Mouse (Mus musculus): Measurements from ENCODE around the gene Pik3cb. TPM values are rescaled to one million over a fixed set of nuclear protein-coding genes. Genes with fewer than 3 reads are reported as not detected.

The Pik3cb gene
- 0.41 and 0.51 TPM in 2 replicates for polyA plus RNA-seq (2014; fragmentation: Nextera tagmentation; extraction: Ambion mirVana)

DNA sequence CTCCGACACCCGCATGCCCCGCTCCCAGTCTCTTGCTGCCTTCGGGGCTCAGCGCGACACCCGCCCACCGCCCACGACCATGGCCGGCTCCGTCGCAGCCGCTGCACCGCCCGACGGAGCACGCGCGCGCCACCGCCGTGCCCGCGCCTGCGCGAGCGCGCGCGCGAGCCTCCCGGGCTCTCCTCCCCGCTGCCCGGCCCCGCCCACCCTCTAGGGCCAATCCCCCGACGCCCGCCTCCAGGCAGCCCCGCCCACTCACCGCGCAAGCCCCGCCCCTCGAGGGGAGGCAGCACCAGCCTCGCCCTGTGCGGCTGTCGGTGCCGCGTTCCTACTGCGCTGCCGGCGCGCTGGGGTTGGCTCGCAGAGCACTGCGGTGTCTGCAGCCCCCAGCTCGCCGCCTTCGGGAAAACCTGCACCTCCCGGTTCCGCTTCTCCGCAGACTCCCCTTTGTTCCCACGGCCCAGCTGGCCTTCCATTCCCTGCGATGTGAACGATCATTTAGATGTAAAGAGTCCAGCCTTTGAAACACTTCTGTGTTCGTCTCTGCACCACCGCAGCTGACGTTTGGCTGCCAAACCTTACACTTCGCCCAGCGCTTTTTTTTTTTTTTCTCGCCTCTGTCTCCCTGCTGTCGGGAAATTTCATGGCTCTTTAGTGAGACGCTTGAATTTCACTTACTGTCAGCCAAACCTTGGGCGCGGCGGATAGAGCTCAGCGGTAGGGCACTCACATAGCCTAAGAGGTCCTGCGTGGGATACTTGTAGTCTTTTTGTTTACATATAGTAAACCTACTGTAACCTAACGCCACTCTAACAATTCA, at the start of gene Pik3cb:
Gene Pik3cb (minus strand): TSS at position 559 of the 820 bp plus-strand sequence.
- H3K4me2 ChIP-seq (ENCODE audit: low read depth, severe bottlenecking) = peak within 1 kb of the TSS; percentile 76
- 0 out of 2 replicates have a peak, but pooled peaks cover 3% of the 10 kb centered on the region for H3K4me1 ChIP-seq (ENCODE audit: control insufficient read depth, insufficient read depth, low read length)
- H3K36me3 ChIP-seq (ENCODE audit: control insufficient read depth, insufficient read depth, low read length) = no peaks in the 10 kb centered on the region
- H3K27me3 ChIP-seq (ENCODE audit: control insufficient read depth, insufficient read depth, low read length) = 0 out of 2 replicates have a peak, but pooled peaks cover 4% of the 10 kb centered on the region
- H3K9ac ChIP-seq (ENCODE audit: low read length) = peak within 1 kb of the TSS; percentile 71
- no peaks in the 10 kb centered on the region for H3K9me3 ChIP-seq (ENCODE audit: control insufficient read depth, low read length)
- no peak within 1 kb of the TSS for H3K27ac ChIP-seq (replicated peaks; ENCODE audit: low read depth, low read length)
- WGBS = under 1% methylated on average over 64 of the region's 77 CpGs
- peak within 1 kb of the TSS; percentile 73 for H3K4me3 ChIP-seq (ENCODE audit: low read depth, low read length)
- peak; percentile 98 for DNase-seq (ENCODE audit: low spot score)
- peak; percentile 96 for ATAC-seq (ENCODE audit: insufficient number of reproducible peaks, low FRiP score, low TSS enrichment, low read depth)

DNA sequence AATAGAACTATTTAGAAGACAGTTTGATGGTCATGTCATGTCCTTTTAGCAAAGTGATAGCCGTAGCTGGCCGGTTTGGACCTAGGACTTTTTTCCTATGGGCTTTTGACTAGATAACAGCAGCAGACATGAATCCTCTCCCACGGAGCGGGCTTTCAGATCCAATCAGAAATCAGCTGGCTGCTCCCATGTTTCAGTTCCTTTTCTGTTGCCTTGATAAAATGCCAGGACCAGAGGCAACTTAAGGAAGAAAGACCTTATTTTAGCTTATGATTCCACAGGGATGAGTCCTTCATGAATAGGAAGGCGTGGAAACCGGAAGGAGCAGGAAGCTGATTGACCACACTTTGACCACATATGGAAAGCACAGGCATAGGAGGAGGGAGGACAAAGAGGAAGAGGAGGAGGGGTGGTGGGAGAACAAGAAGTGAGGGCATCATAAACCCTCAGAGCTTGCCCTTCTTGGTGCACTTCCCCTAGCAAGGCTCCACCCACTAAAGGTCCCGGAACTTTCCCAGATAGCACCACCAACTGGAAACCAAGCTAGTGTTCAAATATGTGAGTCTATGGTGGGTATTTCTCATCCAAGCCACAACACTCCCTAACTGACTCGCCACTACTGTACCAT, 42.7 kb upstream of the Pik3cb start:
- Histone ChIP-seq H3K36me3 (ENCODE audit: control insufficient read depth, insufficient read depth, low read length) (no peaks in the 10 kb centered on the region), H3K9ac (ENCODE audit: low read length) (no peak overlapping the region), H3K27me3 (ENCODE audit: control insufficient read depth, insufficient read depth, low read length) (no peaks in the 10 kb centered on the region), H3K27ac (replicated peaks; ENCODE audit: low read depth, low read length) (no peak overlapping the region), H3K4me1 (ENCODE audit: control insufficient read depth, insufficient read depth, low read length) (no peaks in the 10 kb centered on the region), H3K4me3 (ENCODE audit: low read depth, low read length) (no peak overlapping the region), H3K9me3 (ENCODE audit: control insufficient read depth, low read length) (no peaks in the 10 kb centered on the region), H3K4me2 (ENCODE audit: low read depth, severe bottlenecking) (no peak overlapping the region)
- WGBS = 89% methylated on average over 8 of the region's 8 CpGs
- ATAC-seq (ENCODE audit: insufficient number of reproducible peaks, low FRiP score, low TSS enrichment, low read depth) (no peak), DNase-seq (ENCODE audit: low spot score) (no peak)

DNA sequence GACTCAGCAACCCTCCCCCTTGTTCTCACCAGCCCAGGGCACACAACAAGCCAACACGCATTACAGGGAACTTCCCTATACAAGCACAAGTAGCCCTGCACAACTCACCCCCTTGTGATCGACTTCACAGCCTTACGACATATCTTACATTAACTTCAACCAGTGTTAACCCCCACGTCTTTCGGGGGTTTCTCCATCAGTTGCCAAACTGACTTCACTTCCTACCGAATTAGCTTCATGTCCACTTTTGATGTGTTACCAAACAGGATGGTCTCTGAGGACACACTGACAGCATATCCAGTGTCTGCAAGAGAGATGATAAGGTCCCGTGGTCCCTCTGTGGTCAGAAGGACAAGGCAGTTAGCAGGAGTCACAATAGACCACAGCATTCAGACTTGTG, 41.7 kb upstream of the Pik3cb start:
- Histone ChIP-seq H3K4me2 (ENCODE audit: low read depth, severe bottlenecking) (no peak overlapping the region), H3K36me3 (ENCODE audit: control insufficient read depth, insufficient read depth, low read length) (no peaks in the 10 kb centered on the region), H3K9ac (ENCODE audit: low read length) (no peak overlapping the region), H3K27ac (replicated peaks; ENCODE audit: low read depth, low read length) (no peak overlapping the region), H3K9me3 (ENCODE audit: control insufficient read depth, low read length) (no peaks in the 10 kb centered on the region), H3K4me3 (ENCODE audit: low read depth, low read length) (no peak overlapping the region), H3K27me3 (ENCODE audit: control insufficient read depth, insufficient read depth, low read length) (no peaks in the 10 kb centered on the region), H3K4me1 (ENCODE audit: control insufficient read depth, insufficient read depth, low read length) (no peaks in the 10 kb centered on the region)
- ATAC-seq (ENCODE audit: insufficient number of reproducible peaks, low FRiP score, low TSS enrichment, low read depth) (no peak), DNase-seq (ENCODE audit: low spot score) (no peak)
- 88% methylated on average over 7 of the region's 7 CpGs for WGBS

DNA sequence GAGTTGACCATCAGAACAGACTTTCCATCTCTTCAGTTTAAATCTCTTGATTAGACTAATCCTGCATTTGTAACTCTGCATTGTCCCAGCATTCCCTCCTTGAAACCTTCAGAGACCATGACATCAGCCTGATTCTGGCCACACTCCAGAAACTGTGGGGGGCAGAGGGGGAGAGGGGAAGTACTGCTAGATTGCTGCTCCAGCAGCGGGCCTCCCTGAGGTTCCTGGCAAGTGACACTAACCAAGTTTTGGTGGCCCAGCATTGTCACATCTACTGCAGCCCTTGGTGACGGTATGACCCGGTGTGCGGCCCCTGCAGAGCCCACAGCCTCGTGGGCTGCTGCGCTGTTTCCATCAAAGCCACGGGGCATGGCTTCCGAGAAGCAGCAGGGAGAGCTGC, 39.9 kb upstream of the Pik3cb start:
- Histone ChIP-seq H3K36me3 (ENCODE audit: control insufficient read depth, insufficient read depth, low read length) (no peaks in the 10 kb centered on the region), H3K9me3 (ENCODE audit: control insufficient read depth, low read length) (no peaks in the 10 kb centered on the region), H3K27me3 (ENCODE audit: control insufficient read depth, insufficient read depth, low read length) (no peaks in the 10 kb centered on the region), H3K4me1 (ENCODE audit: control insufficient read depth, insufficient read depth, low read length) (no peaks in the 10 kb centered on the region), H3K4me3 (ENCODE audit: low read depth, low read length) (no peak overlapping the region), H3K4me2 (ENCODE audit: low read depth, severe bottlenecking) (no peak overlapping the region), H3K27ac (replicated peaks; ENCODE audit: low read depth, low read length) (no peak overlapping the region), H3K9ac (ENCODE audit: low read length) (no peak overlapping the region)
- DNase-seq (ENCODE audit: low spot score) (no peak), ATAC-seq (ENCODE audit: insufficient number of reproducible peaks, low FRiP score, low TSS enrichment, low read depth) (no peak)
- 73% methylated on average over 8 of the region's 8 CpGs for WGBS

DNA sequence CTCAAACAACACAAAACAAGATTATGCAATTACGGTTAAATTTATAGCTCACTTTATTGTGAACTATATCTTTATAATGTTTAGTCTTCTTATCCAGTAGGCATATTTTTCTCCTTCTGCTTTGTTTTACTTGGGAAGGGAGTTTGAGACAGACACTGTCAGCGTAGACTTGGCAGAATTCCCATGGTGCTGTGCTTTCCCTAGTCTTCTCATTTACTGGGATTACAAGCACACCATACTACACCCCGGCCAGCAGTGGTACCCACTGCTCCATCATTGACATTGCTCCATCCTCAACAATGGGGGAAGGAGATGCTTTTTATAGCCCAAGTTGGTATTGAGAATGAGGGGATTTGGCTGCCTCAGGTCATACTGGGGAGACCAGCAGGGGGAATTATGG, 38.3 kb upstream of the Pik3cb start:
- Histone ChIP-seq H3K27me3 (ENCODE audit: control insufficient read depth, insufficient read depth, low read length) (no peaks in the 10 kb centered on the region), H3K9ac (ENCODE audit: low read length) (no peak overlapping the region), H3K4me3 (ENCODE audit: low read depth, low read length) (no peak overlapping the region), H3K4me2 (ENCODE audit: low read depth, severe bottlenecking) (no peak overlapping the region), H3K36me3 (ENCODE audit: control insufficient read depth, insufficient read depth, low read length) (no peaks in the 10 kb centered on the region), H3K4me1 (ENCODE audit: control insufficient read depth, insufficient read depth, low read length) (no peaks in the 10 kb centered on the region), H3K9me3 (ENCODE audit: control insufficient read depth, low read length) (no peaks in the 10 kb centered on the region), H3K27ac (replicated peaks; ENCODE audit: low read depth, low read length) (no peak overlapping the region)
- DNase-seq (ENCODE audit: low spot score) (no peak), ATAC-seq (ENCODE audit: insufficient number of reproducible peaks, low FRiP score, low TSS enrichment, low read depth) (no peak)
- WGBS = 92% methylated on average over 3 of the region's 3 CpGs

DNA sequence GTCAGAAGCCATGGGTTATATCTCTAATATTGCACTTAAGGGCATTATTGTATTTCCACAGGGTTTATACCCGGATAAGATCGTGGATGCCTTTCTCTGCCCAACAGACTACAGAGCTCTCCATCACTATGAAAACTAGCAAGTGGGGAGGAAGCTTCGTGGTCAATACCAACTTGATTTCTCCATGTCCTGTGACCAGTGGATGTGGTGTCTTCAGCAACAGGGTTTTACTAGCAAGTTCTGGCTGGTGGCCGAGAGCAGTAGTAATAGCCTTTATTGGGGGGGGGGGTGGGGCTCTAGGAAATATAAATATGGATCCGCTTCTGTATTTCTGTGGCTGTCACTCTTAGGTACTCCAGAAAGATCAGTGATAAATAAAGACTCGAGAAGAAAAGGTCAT, 35.4 kb upstream of the Pik3cb start:
- H3K27me3 ChIP-seq (ENCODE audit: control insufficient read depth, insufficient read depth, low read length) = no peaks in the 10 kb centered on the region
- H3K4me2 ChIP-seq (ENCODE audit: low read depth, severe bottlenecking) = no peak overlapping the region
- H3K9me3 ChIP-seq (ENCODE audit: control insufficient read depth, low read length) = no peaks in the 10 kb centered on the region
- 89% methylated on average over 6 of the region's 6 CpGs for WGBS
- H3K9ac ChIP-seq (ENCODE audit: low read length) = no peak overlapping the region
- H3K4me3 ChIP-seq (ENCODE audit: low read depth, low read length) = no peak overlapping the region
- DNase-seq (ENCODE audit: low spot score) (no peak), ATAC-seq (ENCODE audit: insufficient number of reproducible peaks, low FRiP score, low TSS enrichment, low read depth) (no peak)
- H3K4me1 ChIP-seq (ENCODE audit: control insufficient read depth, insufficient read depth, low read length) = no peaks in the 10 kb centered on the region
- no peak overlapping the region for H3K27ac ChIP-seq (replicated peaks; ENCODE audit: low read depth, low read length)
- H3K36me3 ChIP-seq (ENCODE audit: control insufficient read depth, insufficient read depth, low read length) = no peaks in the 10 kb centered on the region

DNA sequence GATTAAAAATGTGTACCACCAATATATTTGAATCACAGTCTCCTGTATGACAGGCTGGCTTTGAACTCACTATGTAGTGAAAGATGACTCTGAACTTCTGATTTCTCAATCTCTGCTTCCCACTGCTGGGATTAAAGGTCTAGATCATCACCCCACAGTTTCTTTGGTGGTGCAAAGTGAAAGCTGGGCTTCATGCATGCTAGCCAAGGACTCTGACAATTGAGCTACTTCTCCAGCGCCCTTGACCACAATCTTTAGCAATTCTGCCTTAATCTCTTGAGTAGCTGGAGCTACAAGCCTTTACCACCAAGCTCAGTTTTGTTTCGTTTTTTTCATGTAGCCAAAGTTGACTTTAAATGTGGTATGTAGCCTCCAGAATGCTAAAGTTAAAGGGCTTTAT, 32.4 kb upstream of the Pik3cb start:
- Histone ChIP-seq H3K36me3 (ENCODE audit: control insufficient read depth, insufficient read depth, low read length) (no peaks in the 10 kb centered on the region), H3K27ac (replicated peaks; ENCODE audit: low read depth, low read length) (no peak overlapping the region), H3K9me3 (ENCODE audit: control insufficient read depth, low read length) (no peaks in the 10 kb centered on the region), H3K4me1 (ENCODE audit: control insufficient read depth, insufficient read depth, low read length) (no peaks in the 10 kb centered on the region), H3K4me3 (ENCODE audit: low read depth, low read length) (no peak overlapping the region), H3K27me3 (ENCODE audit: control insufficient read depth, insufficient read depth, low read length) (no peaks in the 10 kb centered on the region), H3K9ac (ENCODE audit: low read length) (no peak overlapping the region), H3K4me2 (ENCODE audit: low read depth, severe bottlenecking) (no peak overlapping the region)
- DNase-seq (ENCODE audit: low spot score) (no peak), ATAC-seq (ENCODE audit: insufficient number of reproducible peaks, low FRiP score, low TSS enrichment, low read depth) (no peak)
- WGBS = 77% methylated on average over 2 of the region's 2 CpGs

DNA sequence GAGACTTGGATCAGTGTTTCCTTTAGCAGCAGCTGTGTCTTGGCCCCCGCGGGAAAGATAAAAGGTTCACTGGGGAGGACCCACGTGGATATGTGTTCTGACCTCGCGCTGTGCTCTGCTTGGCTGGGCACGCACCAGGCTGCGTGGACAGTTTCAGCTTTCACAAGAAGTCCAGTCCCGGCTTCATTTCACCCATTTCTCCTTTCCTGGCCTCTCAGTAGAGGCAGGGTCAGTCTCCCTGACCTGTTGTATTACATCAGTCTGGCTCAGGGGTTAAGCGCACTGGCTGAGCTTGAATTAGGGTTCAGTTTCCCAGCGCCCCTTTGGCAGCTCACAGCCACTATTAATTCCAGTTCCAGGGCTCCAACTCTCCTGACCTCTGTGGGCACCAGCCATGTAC, 30.8 kb upstream of the Pik3cb start:
- no peak for ATAC-seq (ENCODE audit: insufficient number of reproducible peaks, low FRiP score, low TSS enrichment, low read depth)
- no peak overlapping the region for H3K9ac ChIP-seq (ENCODE audit: low read length)
- H3K4me2 ChIP-seq (ENCODE audit: low read depth, severe bottlenecking) = no peak overlapping the region
- H3K27me3 ChIP-seq (ENCODE audit: control insufficient read depth, insufficient read depth, low read length) = no peaks in the 10 kb centered on the region
- H3K9me3 ChIP-seq (ENCODE audit: control insufficient read depth, low read length) = no peaks in the 10 kb centered on the region
- no peaks in the 10 kb centered on the region for H3K4me1 ChIP-seq (ENCODE audit: control insufficient read depth, insufficient read depth, low read length)
- no peak overlapping the region for H3K27ac ChIP-seq (replicated peaks; ENCODE audit: low read depth, low read length)
- no peak overlapping the region for H3K4me3 ChIP-seq (ENCODE audit: low read depth, low read length)
- WGBS = 66% methylated on average over 10 of the region's 10 CpGs
- DNase-seq (ENCODE audit: low spot score) = no peak
- no peaks in the 10 kb centered on the region for H3K36me3 ChIP-seq (ENCODE audit: control insufficient read depth, insufficient read depth, low read length)

All from limb, embryonic 11.5 days (tissue).